Mouse (Mus musculus) olfactory bulb, adult 2 months (tissue): ENCODE data around the gene Dlg2.

Experiments used
- CTCF ChIP-seq: fragments of 200-500 bp; IDR thresholded peaks from 2 replicates; pipeline ENCODE4 v1.5.1; 2012; ENCODE audit warnings: low read depth, mild to moderate bottlenecking, low read length, moderate library complexity; ENCODE audit not compliant: insufficient read depth
- POLR2A ChIP-seq: fragments of 200-500 bp; IDR thresholded peaks from 2 replicates; pipeline ENCODE4 v1.6.1; 2012; ENCODE audit warnings: mild to moderate bottlenecking, low read depth, low read length, moderate library complexity; ENCODE audit not compliant: insufficient read depth

- TF ChIP-seq CTCF, result no peak
- TF ChIP-seq POLR2A, result no peak
These were observed 722.9 kb downstream of the Dlg2 start for GRCm38 (mm10) chr7:91199372-91199771.
